Mouse (Mus musculus): ENCODE data around the gene Hist1h3g. TPM values are rescaled to one million over a fixed set of nuclear protein-coding genes. Genes with fewer than 3 reads are reported as not detected.
A peak's percentile ranks its signal among the peaks of the same experiment; 100 is the strongest.
"Not testable (repeated sequence)": the region's sequence is repeated elsewhere in the genome, so short reads cannot be mapped to it uniquely, and the experiment has no call there.

Hist1h3g gene
- total and polyA plus RNA-seq, 3 experiments = 0.80 to 2.1 (median 0.94) TPM

DNA sequence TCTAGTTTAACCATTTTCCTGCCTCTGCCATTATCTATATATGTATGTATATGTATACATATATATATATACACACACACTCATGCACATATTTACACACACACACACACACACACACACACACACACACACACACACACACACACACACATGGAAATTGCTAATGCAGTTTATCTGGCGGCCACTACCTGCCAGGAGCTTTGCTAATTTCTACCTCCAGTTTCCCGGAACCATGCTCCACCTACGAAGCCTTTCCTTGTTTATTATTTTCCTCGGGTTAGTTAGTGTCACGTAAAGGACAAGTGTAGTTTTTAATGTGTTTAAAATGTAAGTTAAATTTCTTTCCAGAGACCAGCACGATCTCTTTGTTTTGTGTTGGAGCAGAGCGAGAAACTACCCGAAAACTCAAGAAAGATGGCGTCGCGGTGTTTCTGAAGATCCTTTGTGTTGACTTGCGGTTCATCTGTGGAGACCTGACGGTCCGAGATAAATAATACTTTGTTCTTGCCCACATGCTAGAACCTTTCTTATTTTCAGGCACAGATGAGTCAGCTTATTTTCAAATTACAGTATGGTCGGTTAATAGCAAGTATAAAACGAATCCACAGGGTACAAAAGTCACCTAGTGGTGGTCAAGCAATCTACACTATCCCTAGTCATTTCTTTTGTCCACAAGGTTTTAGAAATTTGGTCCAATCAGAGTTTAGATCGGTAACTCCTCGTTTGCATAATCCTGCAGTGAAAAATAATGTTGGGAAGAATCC is 27.7 kb downstream of the Hist1h3g start:
- Histone ChIP-seq H3K79me2 (replicated peaks; ENCODE audit: control insufficient read depth, insufficient read depth, low read length) (no peaks in the 10 kb centered on the region), H3K36me3 (ENCODE audit: control insufficient read depth, insufficient read depth, low read length) (no peaks in the 10 kb centered on the region), H3K4me3 (peak overlapping the region; percentile 50), H3K27me3 (ENCODE audit: control insufficient read depth, insufficient read depth, low read length) (no peaks in the 10 kb centered on the region), H3K9ac (ENCODE audit: low read depth, low read length) (peak overlapping the region; percentile 41), H3K4me1 (ENCODE audit: control insufficient read depth, insufficient read depth, low read length) (peaks cover 2% of the 10 kb centered on the region; the same call in 1 of the 2 replicates), H3K27ac (peak overlapping the region; percentile 94)
- TF ChIP-seq EP300 (IDR thresholded peaks at IDR 0.05; ENCODE audit: insufficient read depth, low read depth, low read length) (no peak), CTCF (IDR thresholded peaks at IDR 0.05) (peak; percentile 77), POLR2A (IDR thresholded peaks at IDR 0.05; ENCODE audit: insufficient read depth, low read depth, low read length) (peak; percentile 37; the same call in 1 of the 2 replicates)
- 2% methylated on average over 18 of the region's 18 CpGs for WGBS
- no peak for DNase-seq
- intact Hi-C loops (cut with DNase I) = no loop called here

DNA sequence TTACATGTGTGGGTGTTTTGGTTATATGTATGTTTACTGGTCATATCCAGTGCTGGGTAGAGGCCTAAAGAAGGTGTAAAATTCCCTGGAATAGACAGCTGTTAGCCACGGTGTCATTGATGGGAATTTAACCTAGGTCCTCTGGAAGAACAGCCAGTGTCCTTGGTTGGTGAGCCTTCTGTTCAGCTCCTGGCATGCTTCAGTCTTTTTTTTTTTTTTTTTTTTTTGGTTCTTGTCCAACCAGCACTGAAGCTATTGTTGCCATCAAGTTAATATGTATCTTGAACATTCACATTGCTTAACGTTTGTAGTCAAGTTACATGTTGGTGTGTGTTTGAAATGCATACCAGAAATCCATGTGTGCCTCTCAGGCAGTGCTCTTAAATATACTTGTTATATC is 29.3 kb downstream of the Hist1h3g start:
- H3K27ac ChIP-seq = no peak overlapping the region
- H3K9ac ChIP-seq (ENCODE audit: low read depth, low read length) = no peak overlapping the region
- no peaks in the 10 kb centered on the region for H3K36me3 ChIP-seq (ENCODE audit: control insufficient read depth, insufficient read depth, low read length)
- H3K27me3 ChIP-seq (ENCODE audit: control insufficient read depth, insufficient read depth, low read length) = no peaks in the 10 kb centered on the region
- no peak for DNase-seq
- intact Hi-C loops (cut with DNase I) = no loop called here
- TF ChIP-seq CTCF (IDR thresholded peaks at IDR 0.05) (no peak), EP300 (IDR thresholded peaks at IDR 0.05; ENCODE audit: insufficient read depth, low read depth, low read length) (no peak), POLR2A (IDR thresholded peaks at IDR 0.05; ENCODE audit: insufficient read depth, low read depth, low read length) (no peak)
- no peaks in the 10 kb centered on the region for H3K79me2 ChIP-seq (replicated peaks; ENCODE audit: control insufficient read depth, insufficient read depth, low read length)
- 79% methylated on average over 2 of the region's 2 CpGs for WGBS
- H3K4me1 ChIP-seq (ENCODE audit: control insufficient read depth, insufficient read depth, low read length) = peaks cover 2% of the 10 kb centered on the region; the same call in 1 of the 2 replicates
- no peak overlapping the region for H3K4me3 ChIP-seq

DNA sequence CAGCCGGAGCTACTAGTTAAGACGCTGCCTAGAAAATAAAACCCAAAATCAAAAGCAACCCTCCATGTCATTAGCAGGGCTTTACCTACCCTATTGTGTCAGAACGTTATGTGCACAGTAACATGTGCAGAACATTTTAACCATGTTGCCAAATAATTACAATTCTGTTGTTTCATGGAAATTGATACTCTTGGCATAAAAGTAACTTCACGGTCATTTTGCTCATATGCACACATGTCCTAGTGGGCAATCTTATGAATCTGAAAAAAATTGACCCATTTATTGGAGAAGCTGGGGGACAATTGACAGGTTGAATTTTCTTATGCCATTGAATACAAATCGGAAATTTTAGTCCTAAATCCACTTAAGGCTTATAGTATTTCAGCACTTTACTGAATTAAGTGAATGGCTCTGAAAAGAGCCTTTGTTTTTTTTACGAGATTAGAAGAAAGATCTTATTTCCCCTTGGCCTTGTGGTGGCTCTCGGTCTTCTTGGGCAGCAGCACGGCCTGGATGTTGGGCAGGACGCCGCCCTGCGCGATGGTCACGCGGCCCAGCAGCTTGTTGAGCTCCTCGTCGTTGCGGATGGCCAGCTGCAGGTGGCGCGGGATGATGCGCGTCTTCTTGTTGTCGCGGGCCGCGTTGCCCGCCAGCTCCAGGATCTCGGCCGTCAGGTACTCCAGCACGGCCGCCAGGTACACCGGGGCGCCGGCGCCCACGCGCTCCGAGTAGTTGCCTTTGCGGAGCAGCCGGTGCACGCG is 35.2 kb downstream of the Hist1h3g start:
- H3K36me3 ChIP-seq (ENCODE audit: control insufficient read depth, insufficient read depth, low read length); DNase-seq; H3K4me1 ChIP-seq (ENCODE audit: control insufficient read depth, insufficient read depth, low read length); intact Hi-C loops (cut with DNase I); H3K79me2 ChIP-seq (replicated peaks; ENCODE audit: control insufficient read depth, insufficient read depth, low read length); H3K27me3 ChIP-seq (ENCODE audit: control insufficient read depth, insufficient read depth, low read length): not testable (repeated sequence)
- peak; percentile 27; the same call in 1 of the 2 replicates for TF ChIP-seq CTCF (IDR thresholded peaks at IDR 0.05)
- H3K9ac ChIP-seq (ENCODE audit: low read depth, low read length) = peak overlapping the region; percentile 28; the same call in 1 of the 2 replicates
- peak overlapping the region; percentile 63 for H3K4me3 ChIP-seq
- peak overlapping the region; percentile 87 for H3K27ac ChIP-seq
- WGBS = 4% methylated on average over 28 of the region's 41 CpGs

DNA sequence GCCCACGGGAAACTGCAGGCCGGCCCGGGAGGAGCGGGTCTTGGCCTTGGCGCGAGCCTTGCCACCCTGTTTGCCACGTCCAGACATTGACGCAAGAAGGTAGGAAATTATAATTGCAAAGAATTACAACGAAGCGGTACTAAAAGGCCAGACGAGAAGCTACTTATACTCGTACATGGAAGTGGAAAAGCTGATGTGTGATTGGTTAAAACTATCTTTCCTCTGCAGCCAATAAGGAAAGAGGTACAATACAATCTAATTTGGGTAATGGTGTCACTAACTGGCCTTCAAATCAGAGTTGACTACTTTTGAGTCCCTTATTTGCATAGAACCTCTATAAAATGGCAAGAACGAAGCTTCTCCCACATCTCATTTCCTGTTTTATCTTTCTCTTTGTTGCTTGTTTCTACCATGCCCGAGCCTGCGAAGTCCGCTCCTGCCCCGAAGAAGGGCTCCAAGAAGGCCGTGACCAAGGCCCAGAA is 35.8 kb downstream of the Hist1h3g start, which contains the start of the genes Hist1h2ae and Hist1h2bg:
Hist1h2ae (minus strand) TSS at position 199 of the 482 bp plus-strand sequence.
Hist1h2bg (plus strand) TSS at position 375 of the 482 bp plus-strand sequence.
- Histone ChIP-seq H3K79me2 (replicated peaks; ENCODE audit: control insufficient read depth, insufficient read depth, low read length) (no peaks in the 10 kb centered on the region), H3K4me3 (peak within 1 kb of the TSS; percentile 63), H3K9ac (ENCODE audit: low read depth, low read length) (peak within 1 kb of the TSS; percentile 65), H3K27ac (peak within 1 kb of the TSS; percentile 87), H3K27me3 (ENCODE audit: control insufficient read depth, insufficient read depth, low read length) (no peaks in the 10 kb centered on the region), H3K4me1 (ENCODE audit: control insufficient read depth, insufficient read depth, low read length) (peaks cover 4% of the 10 kb centered on the region), H3K36me3 (ENCODE audit: control insufficient read depth, insufficient read depth, low read length) (peaks cover 6% of the 10 kb centered on the region)
- under 1% methylated on average over 18 of the region's 18 CpGs for WGBS
- peak; percentile 77 to 79 for DNase-seq
- intact Hi-C loops (cut with DNase I) = no loop called here
- TF ChIP-seq EP300 (IDR thresholded peaks at IDR 0.05; ENCODE audit: insufficient read depth, low read depth, low read length) (no peak), POLR2A (IDR thresholded peaks at IDR 0.05; ENCODE audit: insufficient read depth, low read depth, low read length) (peak; percentile 57; the same call in 1 of the 2 replicates)

DNA sequence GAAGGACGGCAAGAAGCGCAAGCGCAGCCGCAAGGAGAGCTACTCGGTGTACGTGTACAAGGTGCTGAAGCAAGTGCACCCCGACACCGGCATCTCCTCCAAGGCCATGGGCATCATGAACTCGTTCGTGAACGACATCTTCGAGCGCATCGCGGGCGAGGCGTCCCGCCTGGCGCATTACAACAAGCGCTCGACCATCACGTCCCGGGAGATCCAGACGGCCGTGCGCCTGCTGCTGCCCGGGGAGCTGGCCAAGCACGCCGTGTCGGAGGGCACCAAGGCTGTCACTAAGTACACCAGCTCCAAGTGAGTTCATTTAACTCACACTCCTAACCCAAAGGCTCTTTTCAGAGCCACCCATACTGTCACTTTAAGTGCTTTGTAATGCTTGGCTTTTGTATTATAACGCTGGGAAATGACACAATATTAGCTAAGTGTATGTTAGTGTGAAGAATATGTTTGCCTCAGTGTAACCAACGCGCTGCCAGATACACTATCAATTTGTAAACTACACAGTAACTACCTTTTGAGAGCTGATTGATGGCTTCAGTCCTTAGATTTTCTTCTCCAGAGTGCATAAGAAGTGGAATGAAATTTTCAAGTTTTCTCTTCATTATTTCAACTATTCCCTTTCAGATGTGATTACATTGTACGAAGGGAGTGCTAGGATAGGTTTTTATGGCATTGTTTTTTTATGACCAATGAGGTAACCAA is 36.4 kb downstream of the Hist1h3g start:
- Histone ChIP-seq H3K4me3 (peak overlapping the region; percentile 63), H3K9ac (ENCODE audit: low read depth, low read length) (peak overlapping the region; percentile 65), H3K27ac (peak overlapping the region; percentile 87)
- WGBS = 2% methylated on average over 18 of the region's 34 CpGs
- intact Hi-C loops (cut with DNase I); H3K27me3 ChIP-seq (ENCODE audit: control insufficient read depth, insufficient read depth, low read length); H3K4me1 ChIP-seq (ENCODE audit: control insufficient read depth, insufficient read depth, low read length); H3K79me2 ChIP-seq (replicated peaks; ENCODE audit: control insufficient read depth, insufficient read depth, low read length); DNase-seq; H3K36me3 ChIP-seq (ENCODE audit: control insufficient read depth, insufficient read depth, low read length): not testable (repeated sequence)
- TF ChIP-seq POLR2A (IDR thresholded peaks at IDR 0.05; ENCODE audit: insufficient read depth, low read depth, low read length) = 0 out of 2 replicates have a peak, but pooled peaks have one; percentile 6
